Mouse (Mus musculus) forebrain, embryonic 11.5 days (tissue): ENCODE results near the gene Mis12. TPM values are rescaled to one million over a fixed set of nuclear protein-coding genes. Genes with fewer than 3 reads are reported as not detected.
A peak's percentile ranks its signal among the peaks of the same experiment; 100 is the strongest.

Experiments used
- ATAC-seq: fragments of 200-750 bp; cut with Nextera tagmentation; replicated peaks from 2 replicates; pipeline ENCODE4 v1.8.0; 2017; ENCODE audit warnings: moderate TSS enrichment; ENCODE audit not compliant: low FRiP score
- DNase-seq: peaks from one replicate; pipeline ENCODE4 v3.0.0-alpha.2; 2017; ENCODE audit warnings: low spot score
- H3K27ac ChIP-seq: fragments of 300-500 bp; sonication (generic); 2 replicates; pipeline ENCODE4 v1.5.1; 2014; ENCODE audit warnings: low read depth, low read length
- H3K27me3 ChIP-seq: fragments of 300-500 bp; sonication (generic); 2 replicates; pipeline ENCODE4 v1.6.1; 2014; ENCODE audit warnings: mild to moderate bottlenecking, low read length, mixed read lengths; ENCODE audit not compliant: control insufficient read depth, insufficient read depth
- H3K36me3 ChIP-seq: fragments of 300-500 bp; sonication (generic); 2 replicates; pipeline ENCODE4 v1.6.1; 2014; ENCODE audit warnings: mild to moderate bottlenecking, low read length, moderate library complexity, mixed read lengths; ENCODE audit not compliant: control insufficient read depth, insufficient read depth
- H3K4me1 ChIP-seq: fragments of 300-500 bp; sonication (generic); replicated peaks from 2 replicates; pipeline ENCODE4 v1.6.1; 2014; ENCODE audit warnings: low read length, mixed read lengths; ENCODE audit not compliant: control insufficient read depth, insufficient read depth
- H3K4me2 ChIP-seq: fragments of 300-500 bp; sonication (generic); 2 replicates; pipeline ENCODE4 v1.6.1; 2014; ENCODE audit warnings: low read depth, mild to moderate bottlenecking, low read length, moderate library complexity, mixed read lengths; ENCODE audit not compliant: severe bottlenecking
- H3K4me3 ChIP-seq: fragments of 300-500 bp; sonication (generic); 2 replicates; pipeline ENCODE4 v1.5.1; 2014; ENCODE audit warnings: low read depth, low read length
- H3K9ac ChIP-seq: fragments of 300-500 bp; sonication (generic); 2 replicates; pipeline ENCODE4 v1.6.1; 2014; ENCODE audit warnings: low read length
- H3K9me3 ChIP-seq: fragments of 300-500 bp; sonication (generic); 2 replicates; pipeline ENCODE4 v1.6.1; 2016; ENCODE audit warnings: low read length, mixed read lengths; ENCODE audit not compliant: control insufficient read depth
- WGBS: fragments of 180-500 bp; shearing (Covaris S2); extraction: QIAGEN DNeasy Blood & Tissue Kit; methylation state at CpG from one replicate; pipeline ENCODE4 v1.1.7; 2014; 5-methylcytosine and 5-hydroxymethylcytosine counted together
- polyA plus RNA-seq: library from polyadenylated mRNA; unstranded; fragments of >200 nt; fragmentation: Nextera tagmentation; extraction: Ambion mirVana; gene quantifications from 2 replicates; pipeline ENCODE4 v1.2.1, GENCODE M21; 2014

The Mis12 gene
- polyA plus RNA-seq, 1 experiment from 2014 or later = 63.1 TPM

DNA sequence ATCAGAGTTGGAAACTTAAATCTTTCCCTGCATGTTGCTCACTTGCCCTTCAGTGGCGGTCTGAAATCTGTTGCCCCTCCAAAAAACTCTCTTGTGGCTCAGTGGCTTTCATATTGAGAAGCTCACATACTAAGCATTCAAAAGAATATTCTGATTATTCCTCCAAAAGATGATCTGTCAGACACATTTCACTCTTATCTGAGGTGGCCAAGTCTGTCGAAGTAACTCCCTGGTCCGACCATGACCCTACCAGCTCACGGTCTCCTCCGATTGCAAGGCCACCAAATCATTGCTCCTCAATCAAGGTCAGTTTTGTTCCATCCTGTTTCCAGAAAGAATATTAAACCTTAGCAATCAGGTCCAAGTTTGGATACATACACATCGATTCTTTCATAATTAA lies 12.4 kb upstream of the Mis12 start:
- peaks cover 4% of the 10 kb centered on the region; the same call in 1 of the 2 replicates for H3K4me1 ChIP-seq
- H3K27ac ChIP-seq = no peak overlapping the region
- DNase-seq = no peak
- H3K36me3 ChIP-seq = no peaks in the 10 kb centered on the region; the same call in 1 of the 2 replicates
- no peak overlapping the region for H3K4me3 ChIP-seq
- no peak for ATAC-seq
- H3K27me3 ChIP-seq = no peaks in the 10 kb centered on the region
- H3K9me3 ChIP-seq = no peaks in the 10 kb centered on the region
- H3K4me2 ChIP-seq = no peak overlapping the region
- no peak overlapping the region for H3K9ac ChIP-seq
- 96% methylated on average over 6 of the region's 6 CpGs for WGBS

DNA sequence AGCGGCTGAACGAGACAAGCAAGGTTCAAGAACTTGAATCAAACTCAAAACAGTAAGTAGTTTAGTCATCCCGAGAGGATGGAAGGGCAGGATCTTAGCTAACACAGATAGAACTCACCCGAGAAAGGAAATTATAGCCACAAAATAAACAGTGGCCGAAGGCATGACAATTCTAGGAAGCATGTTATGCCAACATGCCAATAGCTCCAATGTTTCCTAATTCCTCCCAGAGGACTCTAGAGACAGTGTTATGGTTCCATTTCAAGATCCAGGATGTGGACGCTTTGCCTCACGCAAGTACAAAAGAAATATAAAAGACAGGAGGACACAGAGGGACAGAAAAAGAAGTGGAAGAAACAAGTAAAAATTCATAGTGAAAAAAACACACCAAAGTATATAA lies 11.6 kb upstream of the Mis12 start:
- no peaks in the 10 kb centered on the region; the same call in 1 of the 2 replicates for H3K36me3 ChIP-seq
- no peak for DNase-seq

DNA sequence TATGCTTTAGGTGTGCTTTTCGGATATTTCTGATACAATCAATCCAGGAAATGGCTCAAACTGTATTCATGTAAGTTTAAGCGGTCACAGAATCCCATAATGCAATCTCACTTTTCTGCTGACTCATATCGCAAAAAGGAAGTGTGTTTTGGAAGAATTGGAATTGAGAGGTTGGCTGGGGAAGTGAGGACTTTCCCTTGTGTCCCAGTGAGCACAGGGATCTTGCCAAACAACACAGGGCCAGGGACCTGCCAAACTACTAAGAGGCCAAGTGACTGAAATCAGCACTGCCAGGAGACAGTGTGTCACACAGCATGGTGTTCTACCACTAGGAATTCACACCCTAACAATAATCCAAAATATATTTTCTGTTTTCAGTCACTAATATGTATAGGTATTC lies 11.1 kb upstream of the Mis12 start:
- Histone ChIP-seq H3K27ac (no peak overlapping the region), H3K27me3 (no peaks in the 10 kb centered on the region), H3K9ac (no peak overlapping the region), H3K4me2 (no peak overlapping the region), H3K4me3 (no peak overlapping the region), H3K9me3 (no peaks in the 10 kb centered on the region), H3K4me1 (no peaks in the 10 kb centered on the region), H3K36me3 (no peaks in the 10 kb centered on the region; the same call in 1 of the 2 replicates)
- no peak for DNase-seq
- 91% methylated on average over 3 of the region's 3 CpGs for WGBS
- no peak for ATAC-seq

More for the DNA sequence above, 11.6 kb upstream of the Mis12 start:
- Histone ChIP-seq H3K4me1 (peaks cover 4% of the 10 kb centered on the region; the same call in 1 of the 2 replicates), H3K27ac (no peak overlapping the region), H3K4me2 (no peak overlapping the region), H3K27me3 (no peaks in the 10 kb centered on the region), H3K9me3 (no peaks in the 10 kb centered on the region), H3K9ac (no peak overlapping the region), H3K4me3 (no peak overlapping the region)
- ATAC-seq = no peak
- WGBS = 92% methylated on average over 7 of the region's 7 CpGs

DNA sequence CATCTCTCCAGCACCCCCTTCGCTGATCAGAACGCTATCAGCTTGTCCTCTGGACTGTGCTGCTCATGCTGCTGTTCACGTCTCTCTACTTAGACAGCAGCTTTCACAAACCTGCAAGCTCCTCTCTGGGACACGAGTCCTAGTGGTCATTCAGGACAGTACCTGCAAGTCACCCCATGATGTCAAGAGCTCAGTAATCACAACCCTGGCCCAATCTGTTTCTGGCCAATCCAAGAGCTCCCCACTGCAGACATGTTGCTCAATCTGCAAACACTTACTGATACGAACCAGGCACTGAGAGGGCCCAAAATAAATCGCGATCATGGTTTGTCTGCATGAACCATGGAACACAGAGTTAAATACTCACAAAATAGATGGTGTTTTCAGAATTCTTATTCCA lies 6.7 kb upstream of the Mis12 start:
- Histone ChIP-seq H3K4me3 (no peak overlapping the region), H3K27ac (no peak overlapping the region), H3K9ac (no peak overlapping the region), H3K4me1 (0 out of 2 replicates have a peak, but pooled peaks cover 3% of the 10 kb centered on the region), H3K4me2 (no peak overlapping the region), H3K27me3 (no peaks in the 10 kb centered on the region), H3K9me3 (no peaks in the 10 kb centered on the region), H3K36me3 (no peaks in the 10 kb centered on the region; the same call in 1 of the 2 replicates)
- WGBS = 95% methylated on average over 7 of the region's 7 CpGs
- no peak for DNase-seq
- ATAC-seq = no peak

DNA sequence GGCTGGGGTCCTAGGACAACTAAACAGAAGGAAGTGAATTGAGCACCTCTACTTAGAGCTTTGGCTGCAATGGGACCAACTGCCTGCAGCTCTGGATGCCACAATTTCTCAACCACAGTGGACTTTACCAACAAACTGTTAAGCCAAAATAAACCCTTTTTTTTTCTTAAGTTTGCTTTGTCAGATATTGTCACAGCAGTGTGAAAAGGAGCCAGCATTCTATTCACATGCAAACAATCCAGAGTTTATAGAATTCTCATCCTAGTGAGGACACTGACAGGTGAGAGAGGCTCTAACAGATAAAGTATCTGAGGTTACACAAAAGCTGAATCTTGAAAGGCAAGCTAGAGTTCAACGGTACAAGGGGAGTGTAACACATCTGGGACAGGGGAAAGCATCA lies 2.4 kb upstream of the Mis12 start:
- Histone ChIP-seq H3K9me3 (no peaks in the 10 kb centered on the region), H3K36me3 (peaks cover 4% of the 10 kb centered on the region), H3K27ac (no peak overlapping the region), H3K27me3 (no peaks in the 10 kb centered on the region), H3K9ac (no peak overlapping the region), H3K4me2 (no peak overlapping the region), H3K4me3 (no peak overlapping the region), H3K4me1 (peaks cover 14% of the 10 kb centered on the region; the same call in 1 of the 2 replicates)
- DNase-seq = no peak
- WGBS = 90% methylated on average over 1 of the region's 1 CpGs
- ATAC-seq = no peak

DNA sequence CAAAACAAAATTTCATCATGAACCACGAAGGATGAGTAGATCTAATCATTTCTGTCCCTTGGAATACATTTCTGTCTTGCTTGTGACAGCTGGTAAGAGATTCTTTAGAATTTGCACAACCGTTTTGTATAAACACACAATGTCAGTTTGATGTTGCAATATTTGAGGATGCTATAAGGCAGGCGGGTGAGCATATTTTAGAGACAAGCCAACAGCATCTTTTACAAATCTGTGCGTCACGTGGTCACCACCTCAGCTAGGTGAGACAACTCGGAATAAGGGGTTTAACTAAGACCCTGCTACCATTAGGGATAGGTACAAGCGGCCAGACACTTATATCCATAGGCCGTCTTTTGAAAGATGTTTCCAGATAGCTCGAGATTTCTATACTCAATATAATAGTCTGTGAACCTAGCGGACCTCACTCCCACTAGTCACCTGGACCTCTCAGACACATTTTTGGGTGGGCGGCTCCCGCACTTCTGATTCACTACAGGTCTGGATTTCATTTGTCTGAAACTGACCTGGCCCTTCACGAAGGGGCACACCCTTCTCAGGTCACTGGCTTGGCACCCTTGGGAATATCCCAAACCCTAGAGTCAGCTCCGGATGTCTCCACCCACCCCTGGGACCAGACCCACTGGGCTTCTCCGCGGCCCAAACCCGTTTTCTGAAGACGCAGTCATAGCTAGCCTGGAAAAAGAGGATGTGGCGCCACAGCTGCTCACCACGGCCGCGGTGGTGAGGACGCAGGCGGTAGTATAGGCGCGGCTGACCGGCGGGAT lies 803 bp upstream of the Mis12 start:
- 7% methylated on average over 28 of the region's 28 CpGs for WGBS
- ATAC-seq = peak; percentile 42

DNA sequence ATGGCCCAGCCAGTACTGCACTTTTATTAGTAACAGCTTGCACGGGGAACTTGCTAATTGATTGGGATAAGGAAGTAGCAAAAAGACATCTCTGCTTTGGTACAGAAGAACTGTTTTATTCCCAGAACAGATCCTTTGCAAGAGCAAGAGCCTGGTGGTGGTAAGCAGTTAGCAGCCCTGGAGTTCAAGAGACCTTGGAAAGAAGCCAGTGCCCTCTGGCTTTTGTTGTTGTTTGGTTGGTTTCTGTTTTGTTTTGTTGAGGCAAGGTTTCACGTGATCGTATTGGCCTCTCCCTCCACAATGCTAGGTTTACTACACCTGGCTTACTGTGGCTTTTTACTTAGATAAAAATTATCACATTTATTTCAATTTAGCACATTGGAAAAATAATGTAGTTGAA lies 8.9 kb downstream of the Mis12 start:
- WGBS = 90% methylated on average over 3 of the region's 3 CpGs
- ATAC-seq = no peak
- Histone ChIP-seq H3K27ac (no peak overlapping the region), H3K27me3 (no peaks in the 10 kb centered on the region), H3K4me1 (no peaks in the 10 kb centered on the region; the same call in 1 of the 2 replicates), H3K4me3 (no peak overlapping the region), H3K36me3 (peaks cover 9% of the 10 kb centered on the region; the same call in 1 of the 2 replicates), H3K4me2 (no peak overlapping the region), H3K9me3 (no peaks in the 10 kb centered on the region), H3K9ac (no peak overlapping the region)
- no peak for DNase-seq

More for the DNA sequence above, 803 bp upstream of the Mis12 start:
- H3K4me1 ChIP-seq = peaks cover 14% of the 10 kb centered on the region; the same call in 1 of the 2 replicates
- H3K4me2 ChIP-seq = peak overlapping the region; percentile 73
- H3K9me3 ChIP-seq = no peaks in the 10 kb centered on the region
- H3K27me3 ChIP-seq = no peaks in the 10 kb centered on the region
- no peak for DNase-seq
- H3K27ac ChIP-seq = no peak overlapping the region
- H3K9ac ChIP-seq = peak overlapping the region; percentile 89
- H3K36me3 ChIP-seq = peaks cover 4% of the 10 kb centered on the region
- H3K4me3 ChIP-seq = peak overlapping the region; percentile 86

DNA sequence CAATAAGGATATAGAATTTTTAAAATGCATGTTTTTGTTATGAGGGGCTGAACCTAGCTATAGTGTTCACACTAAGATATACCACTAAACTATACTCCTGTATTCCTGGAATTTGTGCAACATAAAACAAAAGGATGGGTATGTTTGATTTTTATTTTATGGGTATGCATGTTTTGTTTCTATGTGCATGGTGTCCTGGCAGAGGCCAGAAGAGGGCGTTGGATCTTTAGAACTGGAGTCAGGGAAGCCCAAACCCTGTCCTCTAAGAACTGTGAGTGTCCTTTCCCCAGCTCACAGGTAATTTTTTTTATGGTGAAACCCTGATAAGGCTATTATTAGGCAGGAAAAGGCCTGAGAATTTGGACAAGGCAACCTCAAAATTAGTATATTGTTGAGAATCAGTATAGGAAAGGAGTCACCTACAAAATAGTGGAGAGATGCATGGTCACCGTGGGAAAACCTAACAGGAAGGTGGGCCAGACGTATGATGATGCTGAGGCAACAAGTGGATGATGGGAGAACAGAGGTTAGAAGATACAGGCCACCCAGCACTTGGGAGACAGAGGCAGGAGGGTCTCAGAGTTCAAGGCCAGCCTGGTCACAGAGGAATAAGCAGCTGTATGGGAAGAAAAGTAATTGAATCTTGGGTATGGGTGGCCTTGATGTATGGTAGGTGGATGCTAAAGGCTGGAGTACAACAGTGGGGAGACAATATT lies 10.2 kb downstream of the Mis12 start:
- Histone ChIP-seq H3K4me2 (no peak overlapping the region), H3K4me3 (no peak overlapping the region), H3K36me3 (peaks cover 7% of the 10 kb centered on the region; the same call in 1 of the 2 replicates), H3K9ac (no peak overlapping the region), H3K4me1 (no peaks in the 10 kb centered on the region; the same call in 1 of the 2 replicates), H3K27ac (no peak overlapping the region), H3K9me3 (no peaks in the 10 kb centered on the region), H3K27me3 (no peaks in the 10 kb centered on the region)
- ATAC-seq (no peak), DNase-seq (no peak)
- WGBS = 71% methylated on average over 3 of the region's 3 CpGs
